Mouse (Mus musculus) mouse trophoblast stem cell (cell line): Measurements from ENCODE around the gene Mms22l.
"Not testable (repeated sequence)": the region's sequence is repeated elsewhere in the genome, so short reads cannot be mapped to it uniquely, and the experiment has no call there.

Experiments
- in situ Hi-C, 2 experiments: fragments of 300-500 bp; cut with MseI, MboI; formaldehyde crosslinking; loops; 2 replicates in 1 of 2; 3 replicates in 1 of 2; pipeline ENCODE4 v1.15.1; 2025

Mms22l gene

DNA sequence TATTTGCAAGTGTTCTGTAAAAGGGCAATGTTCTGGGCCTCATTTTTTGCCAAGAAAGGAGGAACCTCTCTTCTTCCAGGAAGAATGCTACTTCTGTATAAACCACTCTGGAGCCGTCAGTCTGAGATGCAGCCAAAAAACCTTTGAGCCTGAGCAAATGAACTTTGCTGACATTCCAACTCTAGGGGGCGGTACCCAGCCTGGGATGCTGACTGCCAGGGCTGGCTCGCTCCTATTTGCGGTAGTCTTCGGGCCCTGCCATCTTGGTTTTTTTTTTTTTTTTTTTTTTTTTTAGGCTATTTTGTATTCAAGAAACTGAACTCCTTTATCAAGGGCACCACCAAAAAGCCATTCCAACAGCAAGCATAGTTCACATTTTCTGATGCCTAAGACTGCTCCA, 124.2 kb downstream of the Mms22l start:
- in situ Hi-C loops: no loop called here

DNA sequence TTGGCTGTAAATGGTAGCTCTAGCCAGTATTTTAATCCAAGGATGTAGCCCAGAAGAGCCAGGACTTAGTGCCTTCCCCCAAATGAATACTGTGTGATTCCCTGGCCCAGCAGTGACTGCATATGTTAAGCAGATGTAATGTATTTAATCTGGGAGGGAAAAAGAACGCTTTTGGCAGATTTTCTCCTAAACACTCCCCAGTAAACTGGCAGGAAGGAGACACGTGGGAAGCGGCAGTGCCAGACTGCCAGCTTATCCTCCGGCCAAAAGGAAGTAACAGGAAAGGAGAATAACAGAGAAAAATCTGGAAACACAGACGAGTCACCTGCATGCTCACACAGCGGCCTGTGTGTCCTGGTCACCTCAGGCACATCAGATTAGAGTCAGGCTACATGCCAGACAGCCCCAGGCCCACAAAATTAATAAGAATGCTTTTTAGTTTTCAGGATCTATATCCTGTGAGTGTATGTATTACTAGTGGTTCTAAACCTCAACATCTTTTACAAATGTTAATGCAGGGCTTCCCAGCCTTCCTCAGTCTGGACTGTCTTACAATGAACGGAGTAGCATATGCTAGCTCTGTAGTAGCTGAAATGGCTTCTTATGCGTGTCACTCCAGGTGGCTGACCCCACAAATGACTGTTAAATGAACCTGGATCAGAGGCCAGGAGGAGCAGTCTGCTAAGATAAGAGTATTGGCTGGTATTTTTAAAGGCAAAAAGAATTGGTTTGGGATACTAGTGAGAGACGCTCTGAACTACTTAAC, 125.4 kb downstream of the Mms22l start:
- in situ Hi-C loops: no loop called here

DNA sequence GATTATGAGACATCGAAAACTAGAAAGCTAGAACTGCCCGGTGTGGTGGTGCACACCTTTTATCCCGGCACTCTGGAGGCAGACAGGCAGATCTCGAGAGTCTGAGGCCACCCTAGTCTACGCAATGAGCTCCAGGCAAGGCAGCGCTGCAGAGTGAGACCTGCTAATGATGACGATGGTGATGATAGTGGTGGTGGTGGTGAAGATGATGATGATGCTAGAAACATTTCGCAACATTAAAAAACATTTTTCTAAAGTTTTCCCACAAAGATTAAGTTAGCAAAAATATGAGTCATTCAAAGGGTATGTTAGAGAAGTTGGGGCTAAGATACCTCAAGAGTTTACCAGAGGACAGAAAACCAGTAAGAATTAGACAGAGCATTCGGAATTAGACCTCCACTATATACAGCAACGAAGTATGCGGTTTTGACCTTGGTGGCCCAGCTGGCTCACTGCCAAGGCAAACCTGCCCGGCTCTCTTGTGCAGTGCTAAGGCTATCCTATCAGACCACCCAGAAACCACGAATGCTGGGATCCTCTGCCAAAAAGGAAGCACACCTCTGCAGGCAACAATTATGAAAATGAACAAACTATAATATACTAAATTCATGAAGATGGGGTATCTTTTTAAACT, 129.8 kb downstream of the Mms22l start:
- in situ Hi-C loops: no loop called here

DNA sequence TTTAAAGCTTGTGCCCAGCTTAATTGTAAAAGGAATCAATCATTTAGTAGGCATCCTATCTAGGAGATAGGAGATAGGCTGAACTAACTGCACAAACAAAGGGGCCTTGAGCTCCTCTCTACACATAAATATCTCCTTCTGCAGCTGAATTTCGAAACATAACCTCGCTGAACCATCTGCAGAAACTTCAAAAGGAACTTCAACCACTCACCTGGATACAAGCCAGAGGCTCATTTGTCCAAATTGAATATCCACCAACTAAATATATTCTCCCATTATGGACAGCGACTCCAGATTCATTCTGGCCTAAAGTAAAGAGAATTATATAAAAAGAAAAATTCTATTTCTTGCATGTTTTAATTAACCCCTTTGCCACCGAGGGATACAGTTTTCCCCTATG, 130.4 kb downstream of the Mms22l start:
- in situ Hi-C loops: no loop called here

DNA sequence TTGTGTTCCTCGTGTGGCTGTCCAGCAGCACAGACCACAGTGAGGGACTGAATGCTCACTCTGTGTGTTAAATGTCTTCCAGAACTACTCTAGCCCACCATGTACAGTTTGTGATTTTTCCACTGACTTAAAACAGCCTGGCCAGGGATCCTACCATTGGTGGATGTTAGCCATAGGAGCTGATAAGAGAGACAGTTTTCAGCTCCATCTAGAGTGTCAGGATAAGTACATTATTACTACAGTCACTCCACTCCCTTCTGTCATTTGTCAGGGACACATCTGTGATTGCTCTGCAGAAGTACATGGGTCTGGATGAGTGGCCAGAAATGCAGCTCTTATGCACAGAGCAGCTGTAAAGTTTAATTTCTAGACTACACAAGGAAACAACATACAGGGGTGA, 131.6 kb downstream of the Mms22l start:
- in situ Hi-C loops: no loop called here

DNA sequence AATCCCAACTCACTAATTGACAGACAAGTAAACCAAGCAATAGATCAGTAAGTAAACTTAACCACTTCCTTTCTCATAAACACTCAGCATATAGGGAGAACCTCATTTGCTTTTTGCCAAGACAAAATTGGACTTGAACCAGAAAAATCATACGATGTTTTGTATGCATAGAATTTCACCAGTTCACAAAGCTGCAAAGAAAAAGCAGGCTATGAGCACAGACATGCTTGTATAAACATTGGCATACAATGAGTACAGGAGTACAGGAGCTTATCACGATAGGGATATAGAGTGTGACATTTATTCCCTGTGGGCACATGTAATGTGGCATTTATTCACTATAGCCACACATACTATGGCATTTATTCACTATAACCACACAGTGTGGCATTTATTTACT, 134.2 kb downstream of the Mms22l start:
- in situ Hi-C loops: no loop called here

DNA sequence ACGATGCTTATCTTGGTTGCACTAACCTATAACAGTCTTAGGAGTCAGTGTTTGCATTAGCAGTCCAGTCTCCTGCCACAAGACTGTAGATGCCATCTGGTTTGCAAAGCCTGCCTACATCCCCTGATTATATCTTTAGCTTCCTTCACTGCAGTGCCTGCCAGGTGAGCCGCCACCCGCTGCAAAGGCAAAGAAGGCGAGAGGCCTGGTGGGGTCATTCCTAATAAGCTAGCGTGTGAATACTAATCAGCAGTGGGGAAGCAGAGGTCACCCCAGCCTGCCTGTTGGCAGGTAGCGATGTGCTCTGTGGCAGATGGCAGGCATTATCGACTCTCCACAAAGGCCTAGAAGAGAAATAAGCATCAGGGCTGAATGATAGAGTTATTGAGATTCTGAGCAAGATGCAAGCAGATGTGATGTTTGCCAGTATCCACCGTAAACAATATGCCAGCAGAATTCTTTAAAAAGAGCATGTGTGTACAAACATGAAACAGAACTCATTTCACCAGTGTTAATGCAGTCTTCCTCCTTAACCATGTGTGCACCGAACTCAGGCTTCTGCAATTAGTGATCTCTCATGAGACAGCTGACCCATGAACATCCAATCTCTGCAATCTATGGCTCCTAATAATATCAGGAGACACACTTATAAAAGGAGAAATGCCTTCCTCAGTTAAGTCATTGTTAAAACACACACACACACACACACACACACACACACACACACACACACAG, 135.1 kb downstream of the Mms22l start:
- in situ Hi-C loops: no loop called here

DNA sequence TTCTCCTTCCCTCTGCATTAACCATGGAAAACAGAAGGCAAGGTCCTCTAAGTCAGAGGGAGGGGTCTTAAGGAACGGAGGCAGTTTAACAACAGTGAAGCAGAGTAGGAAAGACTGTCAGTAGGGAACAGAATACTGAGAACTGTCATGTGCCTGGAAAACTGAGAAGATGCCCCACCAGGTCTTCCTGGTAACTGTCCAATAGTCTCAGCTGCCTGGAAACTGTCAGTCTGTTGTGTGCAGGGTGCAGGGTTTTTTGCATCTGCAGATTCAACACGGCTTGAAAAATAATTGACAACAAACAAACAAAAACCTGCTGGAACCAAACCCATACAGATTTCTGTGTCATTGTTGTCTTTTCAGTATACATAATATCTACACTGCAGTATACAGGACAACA, 146.1 kb downstream of the Mms22l start:
- in situ Hi-C loops: no loop called here

DNA sequence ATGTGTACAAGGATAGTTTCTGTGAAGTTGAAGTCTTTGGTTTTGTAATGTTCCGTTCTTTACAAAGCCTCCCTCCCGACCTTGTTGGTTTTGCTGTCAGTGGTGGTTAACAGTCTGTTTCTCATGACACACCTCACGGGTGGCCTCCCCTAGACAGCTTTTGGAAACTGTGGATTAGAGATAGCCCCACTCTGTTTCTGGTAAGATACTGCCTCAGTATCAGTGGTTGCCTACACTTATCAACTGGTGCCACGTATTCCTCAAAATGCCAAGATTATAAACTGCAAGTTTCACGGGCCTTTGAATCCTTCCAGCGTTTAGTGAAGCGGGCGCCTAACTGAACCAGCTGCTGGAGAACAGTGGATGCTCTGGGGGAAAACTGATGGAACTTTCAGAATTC, 148.5 kb downstream of the Mms22l start:
- in situ Hi-C loops: not testable (repeated sequence)
